Mouse (Mus musculus): ENCODE measurements around the gene Cnnm2. TPM values are rescaled to one million over a fixed set of nuclear protein-coding genes. Genes with fewer than 3 reads are reported as not detected.
A peak's percentile ranks its signal among the peaks of the same experiment; 100 is the strongest.

Cnnm2 gene
- polyA plus RNA-seq, 1 experiment from 2014 or later = 3.8 TPM

DNA sequence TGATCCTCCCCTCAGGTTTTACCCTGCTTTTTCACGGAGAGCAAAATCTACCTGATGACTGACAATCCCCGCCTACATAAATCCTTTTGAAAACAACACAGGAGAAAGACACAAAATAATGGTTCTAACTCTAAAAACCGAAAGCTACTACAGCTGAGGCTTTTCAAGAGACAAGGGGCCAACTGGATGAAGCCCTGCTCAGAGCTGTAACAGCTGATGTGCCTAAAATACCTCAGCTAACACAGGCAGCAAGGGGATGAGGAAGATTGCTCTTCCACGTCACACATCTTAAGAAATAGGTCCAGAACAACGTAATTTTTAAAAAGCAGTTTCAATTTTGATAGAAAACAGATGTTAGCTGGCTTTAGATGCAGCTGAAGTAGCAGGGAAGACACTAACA lies 165.6 kb downstream of the Cnnm2 start:
- H3K9me3 ChIP-seq (replicated peaks; ENCODE audit: control insufficient read depth, low read length) = no peaks in the 10 kb centered on the region
- H3K27me3 ChIP-seq (ENCODE audit: control insufficient read depth, insufficient read depth, low read length) = no peaks in the 10 kb centered on the region
- H3K9ac ChIP-seq (replicated peaks; ENCODE audit: low read length) = no peak overlapping the region
- H3K4me2 ChIP-seq (ENCODE audit: low read depth, low read length) = no peak overlapping the region
- no peaks in the 10 kb centered on the region for H3K4me1 ChIP-seq (ENCODE audit: control insufficient read depth, insufficient read depth, low read length)
- no peak overlapping the region for H3K4me3 ChIP-seq (ENCODE audit: low read depth, low read length)
- H3K36me3 ChIP-seq (replicated peaks; ENCODE audit: control insufficient read depth, insufficient read depth, low read depth, low read length) = no peaks in the 10 kb centered on the region
- DNase-seq (ENCODE audit: low spot score) (peak; percentile 8), ATAC-seq (replicated peaks; ENCODE audit: insufficient number of reproducible peaks, low FRiP score, low TSS enrichment, low read depth) (no peak)
- WGBS = 45% methylated on average over 5 of the region's 5 CpGs
- no peak overlapping the region for H3K27ac ChIP-seq (replicated peaks; ENCODE audit: low read depth, low read length)

DNA sequence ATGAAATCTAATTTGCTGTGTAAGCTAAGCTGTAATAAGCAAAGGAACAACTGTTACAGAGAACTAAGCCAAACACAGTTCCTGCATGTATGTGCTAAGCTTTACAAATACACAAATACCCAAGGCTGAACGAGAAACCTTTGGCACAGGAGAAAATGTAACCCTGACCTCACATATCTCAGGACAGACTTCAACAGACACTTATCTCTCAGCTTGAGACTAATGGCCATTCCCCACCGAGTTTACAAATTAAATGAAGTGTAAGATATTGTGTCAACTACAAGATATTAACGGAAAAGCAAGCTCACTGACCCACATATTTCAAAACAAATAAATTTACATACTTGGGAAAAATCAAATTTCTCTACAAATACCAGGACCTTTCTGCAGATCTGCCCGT lies 166.7 kb downstream of the Cnnm2 start:
- Histone ChIP-seq H3K4me3 (ENCODE audit: low read depth, low read length) (no peak overlapping the region), H3K27me3 (ENCODE audit: control insufficient read depth, insufficient read depth, low read length) (no peaks in the 10 kb centered on the region), H3K9ac (replicated peaks; ENCODE audit: low read length) (no peak overlapping the region), H3K27ac (replicated peaks; ENCODE audit: low read depth, low read length) (no peak overlapping the region), H3K4me1 (ENCODE audit: control insufficient read depth, insufficient read depth, low read length) (no peaks in the 10 kb centered on the region), H3K36me3 (replicated peaks; ENCODE audit: control insufficient read depth, insufficient read depth, low read depth, low read length) (no peaks in the 10 kb centered on the region), H3K4me2 (ENCODE audit: low read depth, low read length) (no peak overlapping the region), H3K9me3 (replicated peaks; ENCODE audit: control insufficient read depth, low read length) (no peaks in the 10 kb centered on the region)
- ATAC-seq (replicated peaks; ENCODE audit: insufficient number of reproducible peaks, low FRiP score, low TSS enrichment, low read depth) (no peak), DNase-seq (ENCODE audit: low spot score) (no peak)
- 67% methylated on average over 4 of the region's 4 CpGs for WGBS

DNA sequence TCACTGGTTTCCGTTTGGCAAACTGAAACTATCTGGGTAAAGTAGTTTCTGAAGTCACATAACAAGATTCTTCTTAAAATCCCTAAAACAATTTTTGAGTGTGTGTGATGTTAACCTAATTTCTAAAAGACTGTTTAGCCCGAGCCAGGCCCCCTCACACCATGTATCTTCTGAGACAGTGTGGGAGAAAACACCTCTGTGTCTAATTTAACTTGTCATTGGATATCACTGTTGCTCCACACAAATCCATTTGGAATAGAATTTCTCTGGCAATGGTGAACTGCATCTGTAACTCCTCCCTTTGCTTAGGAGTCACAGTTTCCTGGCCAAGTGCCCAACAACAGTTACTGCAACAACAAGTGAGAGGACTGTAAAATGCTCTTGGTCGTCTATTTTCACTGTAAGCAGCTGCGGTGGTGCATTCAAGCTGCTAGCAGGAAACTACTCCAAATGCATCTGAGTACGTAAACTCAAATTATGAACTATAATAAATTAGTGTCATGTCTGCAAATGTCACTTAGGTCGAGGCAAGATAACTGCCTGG lies 167.7 kb downstream of the Cnnm2 start:
- 61% methylated on average over 6 of the region's 6 CpGs for WGBS
- Histone ChIP-seq H3K27me3 (ENCODE audit: control insufficient read depth, insufficient read depth, low read length) (no peaks in the 10 kb centered on the region), H3K4me2 (ENCODE audit: low read depth, low read length) (no peak overlapping the region), H3K4me1 (ENCODE audit: control insufficient read depth, insufficient read depth, low read length) (no peaks in the 10 kb centered on the region), H3K36me3 (replicated peaks; ENCODE audit: control insufficient read depth, insufficient read depth, low read depth, low read length) (no peaks in the 10 kb centered on the region), H3K9ac (replicated peaks; ENCODE audit: low read length) (no peak overlapping the region), H3K9me3 (replicated peaks; ENCODE audit: control insufficient read depth, low read length) (no peaks in the 10 kb centered on the region), H3K27ac (replicated peaks; ENCODE audit: low read depth, low read length) (no peak overlapping the region), H3K4me3 (ENCODE audit: low read depth, low read length) (no peak overlapping the region)
- ATAC-seq (replicated peaks; ENCODE audit: insufficient number of reproducible peaks, low FRiP score, low TSS enrichment, low read depth) (no peak), DNase-seq (ENCODE audit: low spot score) (peak; percentile 38)

Other genes starting within 250 kb of the Cnnm2 start
- gene Arl3, start 188.4 kb upstream of the Cnnm2 start, polyA plus RNA-seq (2014; fragmentation: Nextera tagmentation; extraction: Ambion mirVana) = 122 and 130 TPM in 2 replicates
- 13.6 and 14.7 TPM in 2 replicates for gene Sfxn2, start 188.2 kb upstream of the Cnnm2 start, polyA plus RNA-seq (2014; fragmentation: Nextera tagmentation; extraction: Ambion mirVana)
- 30.1 and 34.4 TPM in 2 replicates for gene Wbp1l, start 162.5 kb upstream of the Cnnm2 start, polyA plus RNA-seq (2014; fragmentation: Nextera tagmentation; extraction: Ambion mirVana)
- not detected in 2 replicates for gene Cyp17a1, start 88.4 kb upstream of the Cnnm2 start, polyA plus RNA-seq (2014; fragmentation: Nextera tagmentation; extraction: Ambion mirVana)
- gene Borcs7, start 71.7 kb upstream of the Cnnm2 start, polyA plus RNA-seq (2014; fragmentation: Nextera tagmentation; extraction: Ambion mirVana) = 13.4 and 15.3 TPM in 2 replicates
- 29.3 and 34.6 TPM in 2 replicates for gene As3mt, start 54.1 kb upstream of the Cnnm2 start, polyA plus RNA-seq (2014; fragmentation: Nextera tagmentation; extraction: Ambion mirVana)

Data from embryonic facial prominence, embryonic 11.5 days (tissue).